Mouse (Mus musculus) kidney, postnatal 4 days (tissue): ENCODE results near the gene Lrrn2.
"Not testable (repeated sequence)": the region's sequence is repeated elsewhere in the genome, so short reads cannot be mapped to it uniquely, and the experiment has no call there.

Experiments used
- DNase-seq, 2 experiments: peaks; one replicate each; pipeline ENCODE4 v3.0.0; 2021; ENCODE audit warnings: mixed read lengths in 2 of 2

The Lrrn2 gene

DNA sequence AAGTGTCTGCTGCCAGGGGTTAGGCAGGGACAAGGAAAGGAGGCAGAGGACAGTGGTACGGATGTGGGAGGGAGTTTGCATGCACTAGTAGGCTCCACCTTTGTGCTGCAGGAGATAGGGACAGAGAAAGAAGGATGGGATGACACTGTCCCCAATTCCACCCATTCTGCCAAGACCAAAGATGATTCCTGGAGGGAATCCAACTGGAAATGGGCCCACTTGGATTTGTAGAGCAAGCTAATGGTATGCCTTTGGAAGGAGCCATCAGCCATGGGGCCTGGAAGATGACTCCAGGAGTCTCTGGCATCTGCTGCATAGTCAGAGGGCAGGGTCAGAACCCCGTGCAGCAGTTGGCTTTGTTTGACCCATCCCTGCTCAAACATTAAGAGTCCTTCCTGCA lies 52.3 kb downstream of the Lrrn2 start:
- DNase-seq = no peak

DNA sequence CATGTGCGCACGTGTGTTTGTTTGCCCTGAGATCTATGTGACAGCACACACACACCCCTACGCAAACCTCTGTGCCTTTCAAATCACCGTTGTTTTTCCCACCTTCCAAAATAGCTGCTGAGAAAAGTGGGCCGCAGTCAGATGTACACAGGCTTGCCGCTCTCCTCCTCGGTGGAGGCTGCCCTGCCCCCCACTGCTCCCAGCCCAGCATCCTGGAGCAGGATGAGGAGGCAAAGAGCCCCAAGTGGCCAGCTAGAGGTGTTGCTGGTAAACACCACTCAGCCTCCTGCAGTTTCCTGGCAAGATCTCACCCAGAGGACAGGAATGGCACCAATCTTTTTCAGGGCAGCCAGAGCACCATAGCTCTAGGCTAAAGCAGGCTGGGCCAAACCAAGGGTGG lies 54.8 kb downstream of the Lrrn2 start:
- peak; percentile 74 to 76 for DNase-seq

DNA sequence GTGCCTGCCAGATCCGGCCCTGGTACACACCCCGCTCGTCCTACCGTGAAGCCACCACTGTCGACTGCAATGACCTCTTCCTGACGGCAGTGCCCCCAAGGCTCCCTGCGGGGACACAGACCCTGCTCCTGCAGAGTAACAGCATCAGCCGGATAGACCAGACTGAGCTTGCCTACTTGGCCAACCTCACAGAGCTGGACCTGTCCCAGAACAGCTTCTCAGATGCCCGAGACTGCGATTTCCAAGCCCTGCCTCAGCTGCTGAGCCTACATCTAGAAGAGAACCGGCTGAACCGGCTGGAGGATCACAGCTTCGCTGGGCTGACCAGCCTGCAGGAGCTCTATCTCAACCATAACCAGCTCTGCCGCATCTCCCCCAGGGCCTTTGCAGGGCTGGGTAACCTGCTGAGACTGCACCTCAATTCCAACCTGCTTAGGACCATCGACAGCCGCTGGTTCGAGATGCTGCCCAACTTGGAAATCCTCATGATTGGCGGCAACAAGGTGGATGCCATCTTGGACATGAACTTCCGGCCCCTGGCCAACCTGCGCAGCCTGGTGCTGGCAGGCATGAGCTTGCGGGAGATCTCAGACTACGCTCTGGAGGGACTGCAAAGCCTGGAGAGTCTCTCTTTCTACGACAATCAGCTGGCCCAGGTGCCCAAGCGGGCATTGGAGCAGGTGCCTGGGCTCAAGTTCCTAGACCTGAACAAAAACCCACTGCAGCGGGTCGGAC lies 57.4 kb downstream of the Lrrn2 start:
- DNase-seq = no peak

DNA sequence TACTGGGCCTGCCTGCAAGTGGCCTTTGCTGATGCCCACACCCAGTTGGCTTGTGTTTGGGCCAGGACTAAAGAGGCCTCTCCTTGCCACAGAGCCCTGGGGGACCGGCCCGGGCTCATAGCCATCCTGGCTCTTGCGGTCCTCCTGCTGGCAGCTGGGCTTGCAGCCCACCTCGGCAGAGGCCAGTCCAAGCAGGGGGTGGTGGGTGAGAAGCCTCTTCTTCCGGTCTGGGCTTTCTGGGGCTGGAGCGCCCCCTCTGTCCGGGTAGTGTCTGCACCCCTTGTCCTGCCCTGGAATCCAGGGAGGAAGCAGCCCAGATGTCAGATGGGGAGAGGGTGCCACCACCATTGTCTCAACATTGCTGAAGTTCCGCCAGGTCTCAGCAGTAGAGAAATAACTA lies 58.9 kb downstream of the Lrrn2 start:
- no peak for DNase-seq

DNA sequence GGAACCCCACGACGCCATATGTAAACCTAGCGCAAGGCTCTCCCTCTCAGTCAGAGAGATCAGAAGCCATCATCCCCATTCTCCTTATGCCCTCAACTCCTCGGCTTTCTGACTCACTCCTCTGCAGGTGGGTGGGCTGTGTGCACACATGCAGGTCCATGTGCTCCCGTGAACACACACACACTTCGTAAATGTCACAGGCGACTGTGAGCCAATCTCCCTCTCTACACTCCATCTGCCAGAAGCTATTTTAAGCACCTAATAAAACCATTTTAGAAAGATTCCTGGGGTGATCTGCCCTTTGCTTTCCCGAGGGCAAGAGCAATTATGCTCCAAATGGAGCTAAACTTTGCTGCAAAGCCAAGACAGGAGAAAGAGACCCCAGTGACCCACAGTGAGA lies 65.8 kb downstream of the Lrrn2 start:
- DNase-seq = no peak

DNA sequence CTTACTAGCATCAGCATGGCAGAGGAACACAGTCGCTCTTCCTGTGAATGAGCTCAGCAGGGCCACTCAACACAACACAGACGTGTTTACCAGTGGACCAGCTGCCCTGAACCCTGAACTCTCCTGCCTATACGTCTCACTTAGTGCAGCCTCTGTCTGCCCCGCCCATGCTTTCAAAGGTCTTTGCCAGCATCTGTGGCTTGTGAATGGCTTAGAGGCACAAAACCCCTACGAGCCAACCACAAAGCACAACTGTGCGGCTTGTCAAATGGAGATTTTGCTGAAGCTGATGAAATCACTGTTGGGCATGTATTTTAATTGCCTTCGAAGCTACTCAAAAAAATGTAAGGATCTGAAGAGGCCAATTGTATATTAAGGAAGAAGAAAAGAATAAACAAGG lies 67.7 kb downstream of the Lrrn2 start:
- no peak for DNase-seq

DNA sequence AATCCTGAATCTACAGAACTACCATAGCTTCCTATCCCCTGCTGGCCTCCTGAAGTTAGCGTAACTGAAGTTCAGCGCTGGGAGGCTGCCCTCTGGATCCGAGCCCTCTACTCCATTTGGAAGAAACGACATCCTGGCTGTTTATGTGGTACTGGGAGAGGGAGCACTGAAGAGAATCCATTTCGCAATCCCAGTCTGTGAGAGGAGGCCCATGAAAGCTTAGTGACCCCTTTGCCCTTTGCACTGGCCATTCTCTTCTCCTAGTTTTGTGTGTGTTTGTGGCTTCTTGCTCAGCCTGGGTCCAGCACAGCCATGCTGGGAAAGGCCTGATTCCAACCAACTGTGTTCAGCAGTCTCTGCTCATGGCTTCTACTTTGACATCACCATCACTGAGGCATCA lies 76.7 kb downstream of the Lrrn2 start:
- no peak for DNase-seq

DNA sequence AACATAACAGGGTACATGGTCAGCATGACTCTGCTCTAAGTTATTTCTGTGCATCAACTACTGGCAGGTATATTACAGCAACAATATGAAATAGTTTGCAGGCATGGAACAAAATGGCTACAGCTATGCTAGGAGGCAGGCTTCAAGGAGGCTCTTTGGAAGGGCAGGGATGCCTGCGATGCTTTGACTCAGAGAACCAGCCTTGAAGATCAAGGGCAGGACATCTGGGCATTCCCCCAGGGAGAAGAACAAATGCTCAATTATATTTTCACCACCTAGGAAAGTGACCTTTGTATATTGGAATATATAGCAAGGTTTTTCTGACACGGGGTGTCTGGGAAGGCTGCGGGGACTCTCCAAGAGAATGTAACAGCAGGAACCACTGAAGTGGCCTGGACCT lies 81.7 kb downstream of the Lrrn2 start:
- no peak for DNase-seq

DNA sequence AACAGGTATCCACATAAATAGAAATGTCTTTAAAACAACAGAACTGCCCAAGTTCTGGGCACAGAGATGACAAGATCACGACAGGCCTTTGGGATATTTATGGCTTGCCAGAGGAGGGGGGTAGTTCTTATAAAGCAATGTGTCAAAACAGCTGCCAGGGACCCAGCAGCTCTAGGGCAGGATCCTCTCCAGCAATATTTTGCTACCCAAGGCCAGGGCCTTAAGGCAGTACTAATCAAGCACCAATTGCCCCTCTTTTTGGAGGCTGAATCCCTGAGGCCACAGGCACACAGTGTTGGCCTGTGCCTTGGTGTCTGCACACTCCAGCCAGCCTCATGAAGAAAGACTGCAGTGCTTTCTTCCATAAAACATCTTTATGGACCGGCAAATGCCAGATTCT lies 84.0 kb downstream of the Lrrn2 start:
- no peak for DNase-seq

DNA sequence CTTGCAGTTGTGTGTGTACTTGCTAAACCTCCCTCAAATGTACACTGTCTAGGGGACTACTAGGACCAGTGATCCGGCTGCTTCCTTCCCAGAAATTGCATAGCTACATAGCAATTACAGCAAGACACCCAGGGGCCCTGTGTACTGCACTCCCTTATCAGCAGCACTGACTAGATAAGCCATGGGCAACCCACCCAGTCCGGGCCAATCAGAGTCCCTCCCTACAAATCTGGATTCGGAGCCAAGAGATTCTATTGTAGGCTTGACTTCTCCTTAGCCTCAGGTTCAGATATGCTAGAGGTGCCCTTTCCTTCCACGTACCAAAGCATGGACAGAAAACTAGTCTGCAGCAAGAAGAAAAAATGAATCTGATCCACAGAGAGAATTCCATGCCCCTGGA lies 84.6 kb downstream of the Lrrn2 start:
- no peak for DNase-seq

DNA sequence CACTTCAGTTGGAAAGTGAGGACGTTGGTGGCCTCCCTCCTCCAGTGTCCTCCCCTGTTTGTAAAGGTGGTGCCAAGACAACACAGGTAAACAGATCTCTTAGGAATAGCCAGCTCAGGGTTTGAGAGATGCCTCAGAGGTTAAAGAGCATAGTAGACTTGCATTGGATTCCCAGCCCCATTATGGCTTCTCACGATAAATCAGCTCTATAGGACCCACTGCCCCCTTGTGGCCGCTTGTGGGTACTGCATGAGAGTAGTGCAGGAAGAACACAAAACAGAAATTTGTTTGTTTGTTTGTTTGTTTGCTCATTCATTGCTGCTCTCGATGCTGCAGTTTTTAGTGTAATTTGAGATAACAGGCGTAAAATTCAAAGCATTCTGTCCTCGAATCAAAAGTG lies 88.6 kb downstream of the Lrrn2 start:
- DNase-seq = peak; percentile 78 to 79

DNA sequence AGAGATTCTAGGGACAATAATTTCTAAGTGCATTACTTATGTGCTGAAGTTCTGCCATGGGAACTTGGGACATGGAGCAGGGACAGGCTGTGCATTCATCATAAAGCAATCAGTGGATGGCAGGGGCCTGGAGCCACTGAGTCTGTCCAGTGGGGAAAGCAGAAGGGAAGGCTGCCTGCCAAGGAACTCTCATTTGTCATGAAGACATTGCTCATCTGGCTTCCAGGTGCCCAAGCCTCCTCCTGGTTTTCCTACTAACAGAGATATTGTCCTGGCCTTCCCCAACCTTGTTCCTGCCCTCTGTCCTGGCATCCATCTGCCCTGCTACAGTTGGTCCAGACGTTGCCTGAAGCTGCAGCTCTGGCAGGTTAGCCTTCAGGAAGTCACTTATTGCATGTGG lies 97.3 kb downstream of the Lrrn2 start:
- no peak for DNase-seq

DNA sequence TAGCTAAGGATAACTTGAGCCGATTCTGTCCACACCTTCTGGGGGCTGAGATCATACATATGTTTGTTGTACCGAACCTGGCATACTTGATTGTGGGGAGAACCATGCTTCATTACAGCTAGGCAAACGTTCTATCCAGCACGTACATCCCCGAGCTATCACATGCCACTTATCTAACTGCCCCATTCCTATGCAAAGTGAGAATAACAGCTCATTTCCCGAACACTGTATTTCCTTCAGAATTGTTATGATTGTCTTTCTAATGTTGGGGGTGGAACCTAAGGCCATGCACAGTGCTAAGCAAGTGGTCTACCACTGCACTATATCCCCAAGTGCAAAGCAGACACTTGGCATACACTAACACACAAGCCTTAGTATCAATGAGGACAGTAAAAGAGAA lies 101.2 kb downstream of the Lrrn2 start:
- no peak for DNase-seq

DNA sequence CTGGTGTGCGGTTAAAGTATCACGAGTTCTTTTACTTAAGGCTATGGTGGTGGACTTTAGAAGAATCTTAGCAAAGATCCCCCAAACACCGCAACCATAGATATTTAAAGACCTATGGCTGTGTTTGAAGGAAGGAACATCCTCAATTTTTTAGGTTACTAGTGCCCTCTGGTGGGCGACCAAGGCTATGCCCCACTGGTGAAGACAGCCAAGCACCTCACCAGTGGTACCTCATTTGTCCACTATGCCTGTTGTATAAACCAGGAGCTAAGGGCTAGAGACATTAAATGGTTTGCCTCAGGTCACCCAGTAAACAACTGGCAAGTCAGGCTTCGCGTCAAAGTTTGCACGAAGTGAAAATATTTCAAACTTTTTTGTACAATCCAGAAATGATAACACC lies 102.7 kb downstream of the Lrrn2 start:
- peak; percentile 75 to 77 for DNase-seq

DNA sequence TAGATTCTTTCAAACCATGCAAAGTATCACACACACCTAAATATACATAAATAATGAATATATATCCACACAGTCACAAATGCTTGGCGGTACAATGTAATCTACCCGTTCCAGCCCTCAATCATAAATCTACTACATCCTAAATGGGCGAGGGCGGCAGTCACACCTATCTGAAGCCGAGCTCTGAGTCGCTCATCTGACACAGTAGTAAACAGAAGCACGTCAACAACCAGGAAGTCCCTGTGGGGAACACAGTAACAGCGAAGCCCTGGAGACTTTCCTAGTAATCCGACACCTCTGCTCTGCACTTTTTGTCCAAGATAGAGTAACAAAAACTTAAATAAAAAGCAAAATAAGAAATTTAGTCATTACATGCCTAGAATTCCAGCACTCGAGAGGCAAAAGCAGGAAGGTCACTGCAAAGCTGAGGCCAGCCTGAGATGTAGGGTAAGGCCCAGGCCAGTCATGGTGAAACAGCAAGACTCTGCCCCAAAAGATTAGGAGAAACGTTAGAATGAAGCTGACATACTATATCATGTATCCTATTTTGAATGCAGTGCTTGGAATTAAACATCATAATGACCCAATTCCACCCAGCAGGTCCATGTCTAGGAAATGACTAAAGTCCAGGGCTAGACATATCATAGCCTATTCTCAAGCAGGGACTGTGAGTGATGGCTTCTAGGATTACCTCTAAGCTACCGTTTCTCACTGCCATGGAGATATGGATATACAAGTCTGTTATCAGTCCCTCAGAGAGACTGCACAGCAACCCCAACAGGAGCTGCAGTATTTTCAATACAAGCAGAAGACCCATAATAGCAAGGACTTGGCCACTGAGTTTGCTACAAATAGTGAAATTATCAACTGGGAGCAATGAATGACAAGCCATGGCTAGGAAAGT lies 108.7 kb downstream of the Lrrn2 start:
- not testable (repeated sequence) for DNase-seq
